Mouse (Mus musculus): Measurements from ENCODE around the gene Ano10. TPM values are rescaled to one million over a fixed set of nuclear protein-coding genes. Genes with fewer than 3 reads are reported as not detected.
A peak's percentile ranks its signal among the peaks of the same experiment; 100 is the strongest.

Gene Ano10
- polyA plus RNA-seq, 1 experiment from 2014 or later: 43.3 TPM

DNA sequence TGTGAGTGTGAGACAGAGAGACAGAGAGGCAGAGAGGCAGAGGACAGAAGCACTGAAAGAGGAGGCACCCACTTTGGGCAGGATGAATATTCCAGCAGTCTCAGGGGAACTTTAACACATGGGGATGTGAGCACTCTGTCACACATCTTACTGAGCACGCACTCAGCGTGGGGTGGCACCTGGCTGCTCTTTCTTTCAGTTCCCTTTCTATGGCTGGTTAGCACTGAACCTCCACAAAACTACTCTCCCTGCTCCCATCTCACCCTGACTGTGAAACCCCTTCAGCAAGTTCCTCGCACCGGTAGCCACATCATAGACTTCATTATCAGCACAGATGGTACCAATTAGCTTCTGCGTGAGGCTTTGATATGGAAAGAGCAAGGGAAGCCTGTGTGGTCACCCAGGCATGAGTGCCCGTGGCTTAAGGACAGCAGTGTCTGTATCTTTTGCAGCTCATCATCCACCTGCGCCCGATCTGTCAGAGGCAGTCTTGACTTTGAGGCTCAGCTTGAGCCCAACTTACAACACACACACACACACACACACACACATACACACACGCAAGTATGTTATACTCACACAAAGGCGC lies 52.3 kb downstream of the Ano10 start:
- Histone ChIP-seq H3K9me3 (ENCODE audit: control insufficient read depth, low read length) (0 out of 2 replicates have a peak, but pooled peaks cover 5% of the 10 kb centered on the region), H3K27ac (replicated peaks; ENCODE audit: low read depth, low read length) (no peak overlapping the region), H3K36me3 (ENCODE audit: control insufficient read depth, insufficient read depth, low read length) (peaks cover 2% of the 10 kb centered on the region; the same call in 1 of the 2 replicates), H3K27me3 (replicated peaks; ENCODE audit: control insufficient read depth, insufficient read depth, low read length) (no peaks in the 10 kb centered on the region), H3K9ac (ENCODE audit: low read depth, low read length) (no peak overlapping the region), H3K4me3 (ENCODE audit: low read depth, low read length) (no peak overlapping the region), H3K4me1 (ENCODE audit: control insufficient read depth, insufficient read depth, low read length) (no peaks in the 10 kb centered on the region), H3K4me2 (ENCODE audit: low read depth, low read length) (no peak overlapping the region)
- 44% methylated on average over 10 of the region's 10 CpGs for WGBS
- no peak for DNase-seq (ENCODE audit: low spot score)
- ATAC-seq (ENCODE audit: low read depth): no peak

DNA sequence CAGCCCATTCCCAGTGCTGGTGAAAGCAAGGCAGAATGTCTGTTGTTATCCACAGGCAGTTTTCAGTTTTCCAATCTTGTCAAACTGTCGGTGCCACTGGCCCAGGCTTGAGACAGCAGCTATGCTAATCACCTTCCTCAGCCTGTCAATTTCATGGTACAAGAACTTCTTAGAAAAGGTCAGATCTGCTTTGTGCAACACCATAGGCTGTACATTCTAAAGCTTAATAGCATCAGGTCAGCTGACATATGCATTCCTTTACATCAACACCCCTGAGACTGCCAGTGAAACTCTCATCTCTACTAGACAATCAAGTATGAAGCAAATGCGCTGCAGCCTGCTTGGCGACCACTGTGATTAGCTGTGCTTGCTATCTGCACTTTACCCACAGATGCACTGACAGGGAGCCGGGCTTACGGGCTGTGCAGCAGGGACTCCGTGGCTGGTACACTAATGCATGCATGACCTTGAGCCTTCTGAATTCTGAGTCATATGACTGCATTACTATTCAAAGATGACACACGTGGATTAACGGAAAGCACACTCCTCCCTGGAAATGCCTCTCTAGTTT lies 53.5 kb downstream of the Ano10 start:
- no peaks in the 10 kb centered on the region for H3K27me3 ChIP-seq (replicated peaks; ENCODE audit: control insufficient read depth, insufficient read depth, low read length)
- no peak overlapping the region for H3K9ac ChIP-seq (ENCODE audit: low read depth, low read length)
- H3K27ac ChIP-seq (replicated peaks; ENCODE audit: low read depth, low read length): no peak overlapping the region
- WGBS: 48% methylated on average over 8 of the region's 8 CpGs
- DNase-seq (ENCODE audit: low spot score) (no peak), ATAC-seq (ENCODE audit: low read depth) (no peak)
- H3K4me1 ChIP-seq (ENCODE audit: control insufficient read depth, insufficient read depth, low read length): no peaks in the 10 kb centered on the region
- no peak overlapping the region for H3K4me3 ChIP-seq (ENCODE audit: low read depth, low read length)
- no peaks in the 10 kb centered on the region for H3K9me3 ChIP-seq (ENCODE audit: control insufficient read depth, low read length)
- no peaks in the 10 kb centered on the region for H3K36me3 ChIP-seq (ENCODE audit: control insufficient read depth, insufficient read depth, low read length)
- H3K4me2 ChIP-seq (ENCODE audit: low read depth, low read length): no peak overlapping the region

DNA sequence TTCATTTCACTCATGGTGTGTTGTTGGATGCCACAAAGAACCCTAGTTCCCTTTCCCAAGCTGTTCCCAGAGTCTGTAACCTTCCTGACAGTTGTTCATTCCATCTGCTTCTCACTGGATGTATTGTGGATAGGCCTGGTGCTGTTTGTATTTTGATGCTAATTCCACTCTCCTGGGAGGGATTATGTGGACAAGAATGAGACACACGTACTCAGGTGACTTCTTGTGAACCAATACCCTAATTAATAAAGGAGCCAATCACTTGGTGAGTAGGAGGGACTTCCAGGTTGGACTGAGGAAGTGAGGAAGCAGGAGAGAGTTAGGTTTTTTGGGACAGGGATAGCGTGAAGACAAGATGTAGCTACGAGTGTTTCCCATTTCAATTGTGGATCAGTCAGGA lies 59.5 kb downstream of the Ano10 start:
- no peak overlapping the region for H3K4me2 ChIP-seq (ENCODE audit: low read depth, low read length)
- H3K36me3 ChIP-seq (ENCODE audit: control insufficient read depth, insufficient read depth, low read length): no peaks in the 10 kb centered on the region
- H3K27me3 ChIP-seq (replicated peaks; ENCODE audit: control insufficient read depth, insufficient read depth, low read length): no peaks in the 10 kb centered on the region
- no peak overlapping the region for H3K27ac ChIP-seq (replicated peaks; ENCODE audit: low read depth, low read length)
- 71% methylated on average over 3 of the region's 3 CpGs for WGBS
- no peak overlapping the region for H3K4me3 ChIP-seq (ENCODE audit: low read depth, low read length)
- ATAC-seq (ENCODE audit: low read depth): no peak
- H3K9ac ChIP-seq (ENCODE audit: low read depth, low read length): no peak overlapping the region
- no peak for DNase-seq (ENCODE audit: low spot score)
- H3K9me3 ChIP-seq (ENCODE audit: control insufficient read depth, low read length): no peaks in the 10 kb centered on the region
- H3K4me1 ChIP-seq (ENCODE audit: control insufficient read depth, insufficient read depth, low read length): no peaks in the 10 kb centered on the region

DNA sequence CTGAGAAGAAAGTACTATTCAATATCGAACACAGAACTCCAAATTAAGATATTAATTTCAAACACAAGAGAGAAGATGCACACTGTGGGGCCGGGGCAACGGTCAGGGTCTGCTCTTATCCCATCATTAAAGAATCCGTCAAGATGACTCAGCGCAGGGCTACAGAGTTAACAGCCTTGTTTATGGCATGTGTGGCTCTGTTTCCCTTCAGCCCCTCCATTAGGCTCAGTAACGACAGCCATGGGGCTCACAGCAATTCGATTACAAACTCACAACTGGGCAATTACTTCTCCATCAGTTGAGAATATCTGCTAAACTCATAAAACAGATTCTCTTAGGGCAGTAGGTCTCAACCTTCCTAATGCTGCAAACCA lies 60.3 kb downstream of the Ano10 start:
- ATAC-seq (ENCODE audit: low read depth): no peak; the same call in 1 of the 2 replicates
- WGBS: 68% methylated on average over 7 of the region's 7 CpGs

DNA sequence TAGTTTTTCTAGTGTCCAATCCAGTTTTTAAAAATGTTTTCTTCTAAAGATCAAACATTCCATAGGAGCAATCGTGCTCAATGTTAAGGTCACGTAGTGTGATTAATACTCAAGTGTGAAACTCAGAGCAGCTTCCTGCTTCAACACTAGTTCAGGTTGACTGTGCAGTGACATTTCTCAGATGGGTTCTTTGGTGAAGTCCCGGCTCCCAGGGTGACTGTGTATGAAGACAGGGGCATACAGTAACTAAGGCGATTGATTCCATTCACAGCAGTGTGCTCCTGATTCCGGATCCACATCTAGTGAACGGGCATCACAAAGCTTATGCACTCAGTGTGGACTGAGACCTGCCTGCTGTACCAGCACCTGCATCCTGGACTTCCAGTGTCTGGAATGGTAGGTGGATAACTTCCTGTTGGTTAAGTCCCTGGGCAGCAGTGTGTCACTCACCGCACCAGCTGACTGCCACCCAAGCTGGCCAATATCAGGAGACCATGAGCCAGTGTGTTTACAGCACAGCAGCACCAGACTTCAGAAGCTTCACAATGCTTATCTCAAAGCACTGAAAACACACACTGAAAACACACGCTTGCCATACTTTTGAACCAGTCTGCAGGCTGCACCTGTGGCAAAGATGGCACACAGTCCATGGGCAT lies 60.8 kb downstream of the Ano10 start:
- no peak overlapping the region for H3K27ac ChIP-seq (replicated peaks; ENCODE audit: low read depth, low read length)
- no peaks in the 10 kb centered on the region for H3K36me3 ChIP-seq (ENCODE audit: control insufficient read depth, insufficient read depth, low read length)
- H3K9me3 ChIP-seq (ENCODE audit: control insufficient read depth, low read length): no peaks in the 10 kb centered on the region
- ATAC-seq (ENCODE audit: low read depth) (no peak), DNase-seq (ENCODE audit: low spot score) (no peak)
- WGBS: 91% methylated on average over 8 of the region's 8 CpGs
- H3K4me1 ChIP-seq (ENCODE audit: control insufficient read depth, insufficient read depth, low read length): no peaks in the 10 kb centered on the region
- H3K4me2 ChIP-seq (ENCODE audit: low read depth, low read length): no peak overlapping the region
- no peak overlapping the region for H3K9ac ChIP-seq (ENCODE audit: low read depth, low read length)
- H3K4me3 ChIP-seq (ENCODE audit: low read depth, low read length): no peak overlapping the region
- H3K27me3 ChIP-seq (replicated peaks; ENCODE audit: control insufficient read depth, insufficient read depth, low read length): no peaks in the 10 kb centered on the region

More for the DNA sequence above, 60.3 kb downstream of the Ano10 start:
- H3K9ac ChIP-seq (ENCODE audit: low read depth, low read length): no peak overlapping the region
- H3K4me2 ChIP-seq (ENCODE audit: low read depth, low read length): no peak overlapping the region
- H3K27ac ChIP-seq (replicated peaks; ENCODE audit: low read depth, low read length): no peak overlapping the region
- DNase-seq (ENCODE audit: low spot score): no peak
- H3K4me3 ChIP-seq (ENCODE audit: low read depth, low read length): no peak overlapping the region
- no peaks in the 10 kb centered on the region for H3K27me3 ChIP-seq (replicated peaks; ENCODE audit: control insufficient read depth, insufficient read depth, low read length)
- H3K9me3 ChIP-seq (ENCODE audit: control insufficient read depth, low read length): no peaks in the 10 kb centered on the region
- no peaks in the 10 kb centered on the region for H3K36me3 ChIP-seq (ENCODE audit: control insufficient read depth, insufficient read depth, low read length)
- H3K4me1 ChIP-seq (ENCODE audit: control insufficient read depth, insufficient read depth, low read length): no peaks in the 10 kb centered on the region

DNA sequence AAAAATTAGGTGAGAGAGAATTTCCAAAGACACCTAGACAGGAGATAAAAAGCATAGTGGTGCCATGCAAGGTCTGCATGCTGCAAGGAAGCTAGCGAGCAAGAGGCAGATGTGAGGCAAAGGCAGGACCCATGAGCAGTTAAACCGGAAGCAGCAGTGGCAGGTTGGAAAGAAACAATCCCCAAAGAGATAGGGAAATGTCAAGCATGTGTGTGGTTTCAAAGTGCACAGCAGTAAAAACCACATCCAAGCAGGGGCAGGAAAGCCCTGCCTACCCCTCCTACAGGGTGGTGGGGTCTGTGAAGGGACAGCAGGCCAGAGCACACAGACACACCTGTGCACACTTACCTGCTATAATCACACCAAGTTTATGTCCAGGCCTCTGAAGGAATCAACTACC lies 61.3 kb downstream of the Ano10 start:
- no peak overlapping the region for H3K4me3 ChIP-seq (ENCODE audit: low read depth, low read length)
- H3K9ac ChIP-seq (ENCODE audit: low read depth, low read length): no peak overlapping the region
- H3K4me2 ChIP-seq (ENCODE audit: low read depth, low read length): no peak overlapping the region
- no peaks in the 10 kb centered on the region for H3K9me3 ChIP-seq (ENCODE audit: control insufficient read depth, low read length)
- H3K4me1 ChIP-seq (ENCODE audit: control insufficient read depth, insufficient read depth, low read length): no peaks in the 10 kb centered on the region
- H3K36me3 ChIP-seq (ENCODE audit: control insufficient read depth, insufficient read depth, low read length): no peaks in the 10 kb centered on the region
- DNase-seq (ENCODE audit: low spot score): no peak
- H3K27ac ChIP-seq (replicated peaks; ENCODE audit: low read depth, low read length): no peak overlapping the region
- H3K27me3 ChIP-seq (replicated peaks; ENCODE audit: control insufficient read depth, insufficient read depth, low read length): no peaks in the 10 kb centered on the region
- no peak for ATAC-seq (ENCODE audit: low read depth)
- WGBS: 80% methylated on average over 2 of the region's 2 CpGs

DNA sequence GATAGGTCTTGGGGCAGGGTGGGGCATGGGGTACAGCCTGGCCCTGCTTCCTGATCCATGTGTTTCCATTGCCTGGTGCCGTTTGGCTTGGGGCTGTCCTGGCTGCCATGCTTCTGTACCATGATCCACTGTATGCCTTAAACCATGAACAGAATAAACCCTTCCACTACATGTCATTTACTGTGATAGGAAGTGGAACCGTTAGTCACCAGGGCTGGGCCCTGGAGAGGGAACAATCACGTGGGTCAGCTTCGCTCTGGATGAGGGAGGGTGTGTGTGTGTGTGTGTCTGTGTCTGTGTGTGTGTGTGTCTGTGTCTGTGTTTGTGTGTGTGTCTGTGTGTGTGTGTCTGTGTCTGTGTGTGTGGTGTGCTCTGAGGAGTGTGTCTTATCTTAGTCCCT lies 63.5 kb downstream of the Ano10 start:
- no peaks in the 10 kb centered on the region for H3K9me3 ChIP-seq (ENCODE audit: control insufficient read depth, low read length)
- no peak overlapping the region for H3K9ac ChIP-seq (ENCODE audit: low read depth, low read length)
- H3K27ac ChIP-seq (replicated peaks; ENCODE audit: low read depth, low read length): no peak overlapping the region
- no peak for ATAC-seq (ENCODE audit: low read depth)
- WGBS: 79% methylated on average over 4 of the region's 4 CpGs
- H3K36me3 ChIP-seq (ENCODE audit: control insufficient read depth, insufficient read depth, low read length): no peaks in the 10 kb centered on the region
- DNase-seq (ENCODE audit: low spot score): no peak
- no peaks in the 10 kb centered on the region for H3K4me1 ChIP-seq (ENCODE audit: control insufficient read depth, insufficient read depth, low read length)
- no peaks in the 10 kb centered on the region for H3K27me3 ChIP-seq (replicated peaks; ENCODE audit: control insufficient read depth, insufficient read depth, low read length)
- H3K4me2 ChIP-seq (ENCODE audit: low read depth, low read length): no peak overlapping the region
- no peak overlapping the region for H3K4me3 ChIP-seq (ENCODE audit: low read depth, low read length)

DNA sequence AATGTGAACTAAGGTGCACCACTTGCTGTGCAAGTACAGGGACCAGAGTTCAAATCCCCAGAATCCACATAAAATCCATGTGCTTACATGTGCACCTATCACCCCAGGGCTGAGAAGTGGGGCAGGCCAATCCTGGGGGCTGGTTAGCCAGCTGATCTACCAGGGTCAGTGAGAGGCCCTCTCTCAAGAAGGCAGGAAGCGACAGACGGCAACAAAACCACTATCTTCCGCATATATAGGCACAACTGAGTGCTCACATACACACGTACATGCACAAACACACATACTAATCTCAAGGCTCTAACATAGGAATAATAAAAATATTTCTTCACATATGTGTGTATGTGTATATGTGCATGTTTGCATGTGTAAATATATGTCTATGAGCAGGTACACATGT lies 67.8 kb downstream of the Ano10 start:
- ATAC-seq (ENCODE audit: low read depth) (no peak), DNase-seq (ENCODE audit: low spot score) (no peak)
- Histone ChIP-seq H3K9me3 (ENCODE audit: control insufficient read depth, low read length) (no peaks in the 10 kb centered on the region), H3K4me2 (ENCODE audit: low read depth, low read length) (no peak overlapping the region), H3K4me1 (ENCODE audit: control insufficient read depth, insufficient read depth, low read length) (no peaks in the 10 kb centered on the region), H3K36me3 (ENCODE audit: control insufficient read depth, insufficient read depth, low read length) (no peaks in the 10 kb centered on the region), H3K27me3 (replicated peaks; ENCODE audit: control insufficient read depth, insufficient read depth, low read length) (no peaks in the 10 kb centered on the region), H3K4me3 (ENCODE audit: low read depth, low read length) (no peak overlapping the region), H3K27ac (replicated peaks; ENCODE audit: low read depth, low read length) (no peak overlapping the region), H3K9ac (ENCODE audit: low read depth, low read length) (no peak overlapping the region)
- WGBS: 92% methylated on average over 4 of the region's 4 CpGs

DNA sequence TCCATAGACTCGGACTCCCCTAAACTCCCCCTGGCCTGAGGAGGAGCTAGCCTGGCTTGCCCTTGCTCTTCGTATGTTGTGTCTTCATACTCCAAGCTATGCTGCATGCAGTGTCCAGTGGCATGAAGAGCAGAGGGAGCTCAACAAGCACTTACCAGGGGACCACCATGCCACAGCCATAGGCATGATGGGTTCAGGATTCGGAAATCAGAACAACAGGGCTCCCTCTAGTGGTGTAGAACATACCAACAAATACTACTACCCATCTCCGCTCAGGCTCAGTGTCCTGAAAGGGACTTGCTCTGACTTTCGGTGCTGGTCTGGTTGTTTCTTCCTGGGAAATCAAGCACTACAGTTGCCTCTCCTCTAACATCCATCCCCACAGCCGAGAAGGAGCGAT lies 68.9 kb downstream of the Ano10 start:
- peak; percentile 57; the same call in 1 of the 2 replicates for ATAC-seq (ENCODE audit: low read depth)
- no peak overlapping the region for H3K4me3 ChIP-seq (ENCODE audit: low read depth, low read length)

More for the DNA sequence above, 68.9 kb downstream of the Ano10 start:
- no peak overlapping the region for H3K27ac ChIP-seq (replicated peaks; ENCODE audit: low read depth, low read length)
- H3K9me3 ChIP-seq (ENCODE audit: control insufficient read depth, low read length): no peaks in the 10 kb centered on the region
- H3K27me3 ChIP-seq (replicated peaks; ENCODE audit: control insufficient read depth, insufficient read depth, low read length): no peaks in the 10 kb centered on the region
- H3K4me1 ChIP-seq (ENCODE audit: control insufficient read depth, insufficient read depth, low read length): no peaks in the 10 kb centered on the region
- WGBS: 51% methylated on average over 7 of the region's 7 CpGs
- no peaks in the 10 kb centered on the region for H3K36me3 ChIP-seq (ENCODE audit: control insufficient read depth, insufficient read depth, low read length)
- peak; percentile 72 for DNase-seq (ENCODE audit: low spot score)
- H3K4me2 ChIP-seq (ENCODE audit: low read depth, low read length): no peak overlapping the region
- H3K9ac ChIP-seq (ENCODE audit: low read depth, low read length): no peak overlapping the region

Measured in embryonic facial prominence, embryonic 14.5 days (tissue).